Mouse (Mus musculus) brain, embryonic 14.5 days (tissue): Measurements from ENCODE around the gene Prpf8. TPM values are rescaled to one million over a fixed set of nuclear protein-coding genes. Genes with fewer than 3 reads are reported as not detected.
"Not testable (repeated sequence)": the region's sequence is repeated elsewhere in the genome, so short reads cannot be mapped to it uniquely, and the experiment has no call there.

Experiments used
- DNase-seq: peaks from one replicate; pipeline ENCODE4 v3.0.0-alpha.2; 2011; ENCODE audit warnings: low read depth
- CTCF ChIP-seq: fragments of 200-500 bp; IDR thresholded peaks from 2 replicates; pipeline ENCODE4 v1.5.1; 2012; ENCODE audit warnings: inconsistent platforms, mild to moderate bottlenecking, moderate library complexity, borderline replicate concordance; ENCODE audit not compliant: insufficient read depth, insufficient read length; ENCODE audit errors: extremely low read depth
- POLR2A ChIP-seq: fragments of 200-500 bp; IDR thresholded peaks from 2 replicates; pipeline ENCODE4 v1.6.1; 2012; ENCODE audit warnings: mild to moderate bottlenecking, inconsistent platforms, borderline replicate concordance; ENCODE audit not compliant: poor library complexity, insufficient read depth, insufficient read length, severe bottlenecking; ENCODE audit errors: extremely low read depth
- polyA plus RNA-seq: library from polyadenylated mRNA; depleted of rRNA; stranded (reverse); fragments of >200 nt; gene quantifications from 2 replicates; pipeline ENCODE4 v1.2.3, GENCODE M21; 2012; rRNA removed

Prpf8 gene
- polyA plus RNA-seq, 1 experiment, result 156 TPM

- DNase-seq, result peak; percentile 66
- TF ChIP-seq POLR2A, result no peak
- TF ChIP-seq CTCF, result no peak
These were observed 65.4 kb downstream of the Prpf8 start for GRCm38 (mm10) chr11:75551961-75552441.

- TF ChIP-seq CTCF (no peak), POLR2A (no peak)
- DNase-seq, result no peak
These were observed 66.4 kb downstream of the Prpf8 start for GRCm38 (mm10) chr11:75552906-75553482.

GRCm38 (mm10) chr11:75556006-75556405 is 69.4 kb downstream of the Prpf8 start:
- DNase-seq, result not testable (repeated sequence)

GRCm38 (mm10) chr11:75557142-75557541 is 70.5 kb downstream of the Prpf8 start:
- TF ChIP-seq CTCF, result no peak
- TF ChIP-seq POLR2A, result no peak

GRCm38 (mm10) chr11:75558101-75558500 is 71.5 kb downstream of the Prpf8 start:
- TF ChIP-seq POLR2A (no peak), CTCF (peak; percentile 35; the same call in 1 of the 2 replicates)
- DNase-seq, result no peak

More at GRCm38 (mm10) chr11:75557142-75557541, 70.5 kb downstream of the Prpf8 start:
- no peak for DNase-seq

Other genes starting within 250 kb of the Prpf8 start
- 49.2 and 53.3 TPM in 2 replicates for gene Rpa1, start 138.5 kb upstream of the Prpf8 start, polyA plus RNA-seq
- gene Smyd4, start 138.4 kb upstream of the Prpf8 start, polyA plus RNA-seq, result 9.0 and 9.9 TPM in 2 replicates
- 10.3 and 34.7 TPM in 2 replicates for gene Serpinf1, start 64.1 kb upstream of the Prpf8 start, polyA plus RNA-seq
- 0.21 and 0.25 TPM in 2 replicates for gene Serpinf2, start 47.2 kb upstream of the Prpf8 start, polyA plus RNA-seq
- gene Wdr81, start 32.1 kb upstream of the Prpf8 start, polyA plus RNA-seq, result 9.2 and 13.4 TPM in 2 replicates
- 1.5 and 1.6 TPM in 2 replicates for gene Tlcd2, start 25.1 kb upstream of the Prpf8 start, polyA plus RNA-seq
- 1.0 and 1.5 TPM in 2 replicates for gene Rilp, start 23.3 kb downstream of the Prpf8 start, polyA plus RNA-seq
- gene Scarf1, start 26.7 kb downstream of the Prpf8 start, polyA plus RNA-seq, result 5.3 and 5.9 TPM in 2 replicates
- 28.4 and 32.4 TPM in 2 replicates for gene Slc43a2, start 44.9 kb downstream of the Prpf8 start, polyA plus RNA-seq
- 109 and 130 TPM in 2 replicates for gene Pitpna, start 101.3 kb downstream of the Prpf8 start, polyA plus RNA-seq
- gene Inpp5k, start 144.2 kb downstream of the Prpf8 start, polyA plus RNA-seq, result 53.7 and 63.8 TPM in 2 replicates
- 12.2 and 14.1 TPM in 2 replicates for gene Myo1c, start 163.7 kb downstream of the Prpf8 start, polyA plus RNA-seq
- gene Crk, start 192.4 kb downstream of the Prpf8 start, polyA plus RNA-seq, result 86.9 and 91.0 TPM in 2 replicates
- 994 and 1,239 TPM in 2 replicates for gene Ywhae, start 246.1 kb downstream of the Prpf8 start, polyA plus RNA-seq